Mouse (Mus musculus): ENCODE measurements around the gene Nrbf2.

The Nrbf2 gene

GRCm38 (mm10) chr10:67285176-67285814 lies at the start of gene Nrbf2:
Gene Nrbf2, minus strand, starts transcription at chr10:67285305.
- DNase-seq, result peak; percentile 93 to 95

- no peak for DNase-seq
Measured at GRCm38 (mm10) chr10:67330580-67330979, 45.5 kb upstream of the Nrbf2 start.

- no peak for DNase-seq
Measured at GRCm38 (mm10) chr10:67329661-67330060, 44.6 kb upstream of the Nrbf2 start.

- DNase-seq, result no peak
Measured at GRCm38 (mm10) chr10:67328208-67328607, 43.1 kb upstream of the Nrbf2 start.

- no peak for DNase-seq
Measured at GRCm38 (mm10) chr10:67324036-67324435, 38.9 kb upstream of the Nrbf2 start.

- no peak for DNase-seq
Measured at GRCm38 (mm10) chr10:67321396-67321795, 36.3 kb upstream of the Nrbf2 start.

GRCm38 (mm10) chr10:67320207-67320859 lies 35.2 kb upstream of the Nrbf2 start:
- peak in 1 of 2 experiments; percentile 22 for DNase-seq

- DNase-seq, result peak in 1 of 2 experiments; percentile 50
Measured at GRCm38 (mm10) chr10:67319016-67319725, 34.1 kb upstream of the Nrbf2 start.

- peak; percentile 44 to 54 for DNase-seq
Measured at GRCm38 (mm10) chr10:67317931-67318460, 32.9 kb upstream of the Nrbf2 start.

- DNase-seq, result peak; percentile 71 to 73
Measured at GRCm38 (mm10) chr10:67314811-67315435, 29.8 kb upstream of the Nrbf2 start.

GRCm38 (mm10) chr10:67312456-67312855 lies 27.4 kb upstream of the Nrbf2 start:
- DNase-seq, result no peak

GRCm38 (mm10) chr10:67311277-67311959 lies 26.3 kb upstream of the Nrbf2 start:
- peak; percentile 80 to 81 for DNase-seq

GRCm38 (mm10) chr10:67309483-67310138 lies 24.5 kb upstream of the Nrbf2 start:
- DNase-seq, result no peak

- no peak for DNase-seq
Measured at GRCm38 (mm10) chr10:67302340-67302739, 17.2 kb upstream of the Nrbf2 start.

- DNase-seq, result no peak
Measured at GRCm38 (mm10) chr10:67301046-67301445, 15.9 kb upstream of the Nrbf2 start.

GRCm38 (mm10) chr10:67299285-67299684 lies 14.2 kb upstream of the Nrbf2 start:
- peak; percentile 49 to 57 for DNase-seq

GRCm38 (mm10) chr10:67298856-67299255 lies 13.8 kb upstream of the Nrbf2 start:
- DNase-seq, result peak in 1 of 2 experiments; percentile 38

GRCm38 (mm10) chr10:67297175-67297855 lies 12.2 kb upstream of the Nrbf2 start:
- DNase-seq, result no peak

- no peak for DNase-seq
Measured at GRCm38 (mm10) chr10:67296482-67297152, 11.5 kb upstream of the Nrbf2 start.

- DNase-seq, result no peak
Measured at GRCm38 (mm10) chr10:67295938-67296466, 10.9 kb upstream of the Nrbf2 start.

Data from cerebellum, postnatal 10 days (tissue).